Mouse (Mus musculus): Measurements from ENCODE around the gene Creld2. TPM values are rescaled to one million over a fixed set of nuclear protein-coding genes. Genes with fewer than 3 reads are reported as not detected.

The Creld2 gene
- polyA plus RNA-seq, 1 experiment from 2014 or later: 110 TPM

- no peaks in the 10 kb centered on the region for H3K36me3 ChIP-seq
- no peak overlapping the region for H3K4me3 ChIP-seq
- H3K27me3 ChIP-seq: no peaks in the 10 kb centered on the region
- no peak overlapping the region for H3K9ac ChIP-seq
- no peak overlapping the region for H3K27ac ChIP-seq
- H3K4me1 ChIP-seq: peaks cover 18% of the 10 kb centered on the region
- no peak for ATAC-seq (ENCODE audit: borderline replicate concordance, extremely low read depth, low FRiP score, low TSS enrichment)
- WGBS: 90% methylated on average over 7 of the region's 7 CpGs
- H3K9me3 ChIP-seq: no peaks in the 10 kb centered on the region
- H3K4me2 ChIP-seq: no peak overlapping the region
Observed at GRCm38 (mm10) chr15:88844966-88845365, 25.5 kb downstream of the Creld2 start.

- no peak overlapping the region for H3K4me3 ChIP-seq
- H3K27me3 ChIP-seq: no peaks in the 10 kb centered on the region
- 86% methylated on average over 1 of the region's 1 CpGs for WGBS
- no peaks in the 10 kb centered on the region for H3K9me3 ChIP-seq
- no peak overlapping the region for H3K4me2 ChIP-seq
- ATAC-seq (ENCODE audit: borderline replicate concordance, extremely low read depth, low FRiP score, low TSS enrichment): no peak
- H3K36me3 ChIP-seq: no peaks in the 10 kb centered on the region
- no peak overlapping the region for H3K9ac ChIP-seq
- H3K27ac ChIP-seq: no peak overlapping the region
- peaks cover 30% of the 10 kb centered on the region for H3K4me1 ChIP-seq
Observed at GRCm38 (mm10) chr15:88848661-88849060, 29.2 kb downstream of the Creld2 start.

- peaks cover 36% of the 10 kb centered on the region for H3K4me1 ChIP-seq
- no peaks in the 10 kb centered on the region for H3K27me3 ChIP-seq
- no peaks in the 10 kb centered on the region for H3K9me3 ChIP-seq
- WGBS: 83% methylated on average over 2 of the region's 2 CpGs
- H3K9ac ChIP-seq: no peak overlapping the region
- no peak for ATAC-seq (ENCODE audit: borderline replicate concordance, extremely low read depth, low FRiP score, low TSS enrichment)
- no peak overlapping the region for H3K4me2 ChIP-seq
- no peaks in the 10 kb centered on the region for H3K36me3 ChIP-seq
- peak overlapping the region; percentile 95 for H3K27ac ChIP-seq
- no peak overlapping the region for H3K4me3 ChIP-seq
Observed at GRCm38 (mm10) chr15:88849621-88850020, 30.2 kb downstream of the Creld2 start.

GRCm38 (mm10) chr15:88850146-88850826 is 30.8 kb downstream of the Creld2 start:
- 34% methylated on average over 10 of the region's 10 CpGs for WGBS
- Histone ChIP-seq H3K9ac (no peak overlapping the region), H3K9me3 (no peaks in the 10 kb centered on the region), H3K27ac (peak overlapping the region; percentile 95), H3K27me3 (no peaks in the 10 kb centered on the region), H3K4me1 (peaks cover 43% of the 10 kb centered on the region), H3K4me2 (peak overlapping the region; percentile 13; the same call in 1 of the 2 replicates), H3K36me3 (no peaks in the 10 kb centered on the region), H3K4me3 (no peak overlapping the region)
- peak; percentile 78 for ATAC-seq (ENCODE audit: borderline replicate concordance, extremely low read depth, low FRiP score, low TSS enrichment)

- H3K36me3 ChIP-seq: no peaks in the 10 kb centered on the region
- peak; percentile 20 for ATAC-seq (ENCODE audit: borderline replicate concordance, extremely low read depth, low FRiP score, low TSS enrichment)
- 24% methylated on average over 3 of the region's 3 CpGs for WGBS
- H3K4me2 ChIP-seq: peak overlapping the region; percentile 9; the same call in 1 of the 2 replicates
- H3K27ac ChIP-seq: peak overlapping the region; percentile 95
- no peak overlapping the region for H3K4me3 ChIP-seq
- no peak overlapping the region for H3K9ac ChIP-seq
- no peaks in the 10 kb centered on the region for H3K27me3 ChIP-seq
- no peaks in the 10 kb centered on the region for H3K9me3 ChIP-seq
- H3K4me1 ChIP-seq: peaks cover 51% of the 10 kb centered on the region
Observed at GRCm38 (mm10) chr15:88851076-88851475, 31.6 kb downstream of the Creld2 start.

GRCm38 (mm10) chr15:88851507-88852149 is 32.2 kb downstream of the Creld2 start:
- Histone ChIP-seq H3K27ac (peak overlapping the region; percentile 95), H3K36me3 (no peaks in the 10 kb centered on the region), H3K9ac (no peak overlapping the region), H3K27me3 (no peaks in the 10 kb centered on the region), H3K4me1 (peaks cover 51% of the 10 kb centered on the region), H3K4me2 (peak overlapping the region; percentile 9; the same call in 1 of the 2 replicates), H3K4me3 (no peak overlapping the region), H3K9me3 (no peaks in the 10 kb centered on the region)
- peak; percentile 70 for ATAC-seq (ENCODE audit: borderline replicate concordance, extremely low read depth, low FRiP score, low TSS enrichment)
- 66% methylated on average over 10 of the region's 10 CpGs for WGBS

GRCm38 (mm10) chr15:88853106-88853505 is 33.7 kb downstream of the Creld2 start:
- no peak overlapping the region for H3K4me3 ChIP-seq
- no peaks in the 10 kb centered on the region for H3K27me3 ChIP-seq
- peaks cover 52% of the 10 kb centered on the region for H3K4me1 ChIP-seq
- no peaks in the 10 kb centered on the region for H3K36me3 ChIP-seq
- ATAC-seq (ENCODE audit: borderline replicate concordance, extremely low read depth, low FRiP score, low TSS enrichment): no peak
- no peaks in the 10 kb centered on the region for H3K9me3 ChIP-seq
- no peak overlapping the region for H3K4me2 ChIP-seq
- no peak overlapping the region for H3K9ac ChIP-seq
- 88% methylated on average over 9 of the region's 9 CpGs for WGBS
- no peak overlapping the region for H3K27ac ChIP-seq

GRCm38 (mm10) chr15:88854119-88854968 is 34.9 kb downstream of the Creld2 start:
- ATAC-seq (ENCODE audit: borderline replicate concordance, extremely low read depth, low FRiP score, low TSS enrichment): no peak
- H3K4me2 ChIP-seq: peak overlapping the region; percentile 10; the same call in 1 of the 2 replicates

GRCm38 (mm10) chr15:88854969-88855830 is 35.8 kb downstream of the Creld2 start:
- ATAC-seq (ENCODE audit: borderline replicate concordance, extremely low read depth, low FRiP score, low TSS enrichment): no peak
- Histone ChIP-seq H3K9me3 (no peaks in the 10 kb centered on the region), H3K27ac (peak overlapping the region; percentile 51), H3K4me3 (no peak overlapping the region), H3K9ac (no peak overlapping the region), H3K4me2 (peak overlapping the region; percentile 10; the same call in 1 of the 2 replicates), H3K4me1 (peaks cover 50% of the 10 kb centered on the region), H3K36me3 (no peaks in the 10 kb centered on the region), H3K27me3 (no peaks in the 10 kb centered on the region)
- WGBS: 62% methylated on average over 15 of the region's 15 CpGs

More at GRCm38 (mm10) chr15:88854119-88854968, 34.9 kb downstream of the Creld2 start:
- 32% methylated on average over 6 of the region's 6 CpGs for WGBS
- no peaks in the 10 kb centered on the region for H3K27me3 ChIP-seq
- H3K36me3 ChIP-seq: no peaks in the 10 kb centered on the region
- no peak overlapping the region for H3K4me3 ChIP-seq
- H3K27ac ChIP-seq: peak overlapping the region; percentile 51
- H3K4me1 ChIP-seq: peaks cover 59% of the 10 kb centered on the region
- H3K9me3 ChIP-seq: no peaks in the 10 kb centered on the region
- no peak overlapping the region for H3K9ac ChIP-seq

GRCm38 (mm10) chr15:88855896-88856417 is 36.5 kb downstream of the Creld2 start:
- no peak overlapping the region for H3K4me2 ChIP-seq
- no peak for ATAC-seq (ENCODE audit: borderline replicate concordance, extremely low read depth, low FRiP score, low TSS enrichment)
- no peaks in the 10 kb centered on the region for H3K27me3 ChIP-seq
- WGBS: 79% methylated on average over 6 of the region's 6 CpGs
- H3K9me3 ChIP-seq: no peaks in the 10 kb centered on the region
- no peak overlapping the region for H3K4me3 ChIP-seq
- H3K27ac ChIP-seq: no peak overlapping the region
- no peak overlapping the region for H3K9ac ChIP-seq
- peaks cover 43% of the 10 kb centered on the region for H3K4me1 ChIP-seq
- no peaks in the 10 kb centered on the region for H3K36me3 ChIP-seq

GRCm38 (mm10) chr15:88856613-88857012 is 37.2 kb downstream of the Creld2 start:
- Histone ChIP-seq H3K4me1 (peaks cover 45% of the 10 kb centered on the region), H3K9ac (no peak overlapping the region), H3K9me3 (no peaks in the 10 kb centered on the region), H3K27me3 (no peaks in the 10 kb centered on the region), H3K27ac (no peak overlapping the region), H3K36me3 (no peaks in the 10 kb centered on the region), H3K4me2 (no peak overlapping the region), H3K4me3 (no peak overlapping the region)
- 75% methylated on average over 5 of the region's 5 CpGs for WGBS
- no peak for ATAC-seq (ENCODE audit: borderline replicate concordance, extremely low read depth, low FRiP score, low TSS enrichment)
